Comparison of ENCODE assay signal across 8 mouse cellular contexts in genomic region chr19:53193964-53194582, GRCm38 (mm10). TPM values are rescaled to one million over a fixed set of nuclear protein-coding genes. Genes with fewer than 3 reads are reported as not detected.
DNase-seq lines count a peak whose midpoint lies in the region; TF ChIP-seq lines count a peak whose summit lies in the region.

No protein-coding gene starts in this region.

- peak; percentile 25 for DNase-seq in adrenal gland, postnatal 10 days
- DNase-seq in adrenal gland, postnatal 4 days (ENCODE audit: low spot score in 2 of 2), result no peak
- DNase-seq in CD4-positive helper T cell, adult 2 months (ENCODE audit: low read depth, low spot score), result peak; percentile 84
- DNase-seq in fibroblast of lung, adult 2 months (ENCODE audit: low read depth), result peak; percentile 28
- DNase-seq in lung, adult 2 months, result peak; percentile 49
- DNase-seq in spleen, postnatal 14 days (ENCODE audit: low spot score in 2 of 2), result peak; percentile 24 to 50
- no peak for DNase-seq in embryo, embryonic 10 days (ENCODE audit: low spot score)
- DNase-seq in layer of hippocampus, postnatal 36 days, result no peak

- no peak for TF ChIP-seq CTCF in lung, adult 2 months (IDR thresholded peaks at IDR 0.05; ENCODE audit: insufficient read depth, low read length)

- H3K4me3 ChIP-seq in lung, adult 2 months (replicated peaks; ENCODE audit: extremely low read depth, low read depth, low read length), result peak overlapping the region; percentile 61

- WGBS in lung, adult 2 months, result 15% methylated on average over 11 of the region's 11 CpGs

- H3K4me1 ChIP-seq in lung, adult 2 months (ENCODE audit: control insufficient read depth, insufficient read depth, low read length), result peaks cover 19% of the 10 kb centered on the region

- TF ChIP-seq POLR2A in lung, adult 2 months (IDR thresholded peaks at IDR 0.05; ENCODE audit: borderline replicate concordance, extremely low read depth, low read depth, low read length), result no peak

RNA-seq across cellular contexts. Expression of gene Add3, which starts 53.8 kb away (rescaled TPM):
- 10 to 100 TPM; 77.6 to 89.0 TPM for total RNA-seq in adrenal gland, postnatal 10 days (2021)
- total RNA-seq in adrenal gland, postnatal 4 days (2021), result 10 to 100 TPM; 81.7 to 87.2 TPM
- 40.0 and 53.0 TPM in 2 replicates for polyA plus RNA-seq in lung, adult 2 months (2012; rRNA removed)
- 100 to 1,000 TPM; 124 TPM for total RNA-seq in layer of hippocampus, postnatal 36 days (2021)

Comparison
In these comparisons a context has a peak if more than half of its experiments do, and no peak if none do; other contexts are left out.
1. DNase-seq: peak in adrenal gland, postnatal 10 days (single experiment), CD4-positive helper T cell, adult 2 months (single experiment), fibroblast of lung, adult 2 months (single experiment), lung, adult 2 months (single experiment) and spleen, postnatal 14 days (2 of 2); none in adrenal gland, postnatal 4 days (0 of 2), embryo, embryonic 10 days (single experiment) and layer of hippocampus, postnatal 36 days (0 of 2).